Mouse (Mus musculus): ENCODE measurements around the gene Fam81a.

DNA sequence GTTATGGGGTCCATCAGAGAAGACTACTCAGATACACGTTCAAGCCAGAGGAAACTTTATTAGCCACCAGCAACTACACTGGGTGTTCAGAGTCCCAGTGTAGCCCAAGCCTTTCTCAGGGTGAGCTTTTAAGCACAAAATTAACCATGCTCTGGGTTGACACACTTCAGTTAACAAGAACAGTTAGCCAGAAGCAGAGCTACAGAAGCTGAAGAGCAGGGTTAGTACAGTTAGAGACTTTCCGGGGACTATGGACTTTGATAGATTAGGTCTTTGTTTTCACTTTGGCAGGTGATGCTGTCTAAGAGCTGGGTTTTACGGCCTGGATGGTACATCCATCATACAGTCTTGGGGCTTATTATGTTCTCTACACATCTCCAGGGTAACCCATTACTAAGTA lies 89.6 kb downstream of the Fam81a start:
- TF ChIP-seq POLR2A (IDR thresholded peaks at IDR 0.05; ENCODE audit: control insufficient read depth, extremely low read depth, insufficient read depth, low read length, poor library complexity) (no peak), CTCF (IDR thresholded peaks at IDR 0.05; ENCODE audit: borderline replicate concordance, control insufficient read depth, extremely low read depth, insufficient read depth, low read length, poor library complexity) (no peak)
